Mouse (Mus musculus) NIH3T3 (cell line): ENCODE measurements at regions not wholly inside any gene's neighbourhood (a gene's known extent, or its start where the extent isn't known, plus 50 kb on each side); places are given as distances from the start of the nearest gene placed in this dataset.

Experiments used
- DNase-seq: peaks from one replicate; pipeline ENCODE4 v3.0.0-alpha.2; 2012; ENCODE audit warnings: low read depth

GRCm38 (mm10) chr15:26469901-26470383, 161.1 kb downstream of the March11 start:
- DNase-seq: peak; percentile 58

GRCm38 (mm10) chr15:26487378-26487777, 178.5 kb downstream of the March11 start:
- no peak for DNase-seq
